Mouse (Mus musculus): ENCODE results near the gene Ankk1.
A peak's percentile ranks its signal among the peaks of the same experiment; 100 is the strongest.

The Ankk1 gene

DNA sequence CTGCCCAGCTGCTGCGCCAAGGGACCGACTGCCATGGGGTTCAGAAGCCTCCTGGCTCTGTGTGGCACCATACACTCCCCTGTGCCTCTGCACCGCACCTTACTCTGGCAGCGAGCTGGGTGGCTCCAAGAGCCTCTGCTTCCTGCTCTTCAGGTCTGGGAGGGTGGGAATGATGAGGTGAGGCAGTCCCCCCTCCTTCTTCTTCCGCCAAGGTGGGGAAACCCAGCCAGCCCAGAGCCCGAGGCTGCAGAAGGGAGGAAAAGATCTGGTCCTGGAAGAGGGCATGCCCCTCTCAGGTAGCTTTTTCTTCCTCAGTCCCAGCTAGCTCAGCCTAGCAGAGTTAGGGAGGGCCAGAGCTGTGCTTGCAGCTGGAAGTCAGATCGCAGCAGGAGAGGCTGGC, at the start of gene Ankk1:
Ankk1 (minus strand) TSS at position 101 of the 400 bp plus-strand sequence.
- DNase-seq (ENCODE audit: low read depth, low spot score) = no peak

DNA sequence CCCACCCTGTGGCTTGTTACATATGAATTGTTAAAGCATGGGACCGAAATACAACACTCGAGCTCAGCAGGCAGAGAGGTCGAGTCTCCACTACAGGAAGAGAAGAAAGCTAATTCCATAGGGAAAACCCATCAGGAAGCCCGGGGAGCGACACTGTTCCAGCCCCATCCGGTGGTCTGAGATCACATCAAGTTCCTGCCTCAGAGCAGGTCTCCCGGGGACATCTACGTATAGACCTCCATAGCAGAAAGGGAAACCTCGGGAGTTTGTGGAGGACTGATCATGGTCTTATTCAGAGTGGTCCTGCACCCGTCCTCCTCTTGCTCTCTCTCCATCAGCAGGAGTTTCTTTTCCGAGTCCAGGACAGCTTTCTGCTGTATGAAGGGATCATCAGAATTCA, 45.3 kb upstream of the Ankk1 start:
- DNase-seq (ENCODE audit: low read depth, low spot score) = no peak

DNA sequence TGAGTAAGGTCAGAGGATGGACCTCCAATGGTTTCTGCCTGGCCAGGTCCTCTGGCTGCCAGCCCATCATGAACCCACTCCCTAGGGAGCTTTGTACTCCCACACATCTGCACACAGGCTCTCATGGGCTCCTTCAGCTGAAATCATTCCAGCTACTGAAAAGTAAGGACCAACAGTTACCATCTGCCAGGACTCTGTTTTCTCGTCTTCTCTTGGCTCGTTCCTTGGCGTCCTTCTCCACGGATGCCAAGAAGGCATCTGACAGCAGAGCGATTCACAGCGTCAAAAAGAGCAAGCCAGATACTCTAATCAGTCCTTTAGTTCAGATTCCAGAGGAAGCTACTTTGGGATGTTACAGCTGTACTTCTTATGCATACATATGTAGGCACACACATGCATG, 44.1 kb upstream of the Ankk1 start:
- DNase-seq (ENCODE audit: low read depth, low spot score) = no peak

DNA sequence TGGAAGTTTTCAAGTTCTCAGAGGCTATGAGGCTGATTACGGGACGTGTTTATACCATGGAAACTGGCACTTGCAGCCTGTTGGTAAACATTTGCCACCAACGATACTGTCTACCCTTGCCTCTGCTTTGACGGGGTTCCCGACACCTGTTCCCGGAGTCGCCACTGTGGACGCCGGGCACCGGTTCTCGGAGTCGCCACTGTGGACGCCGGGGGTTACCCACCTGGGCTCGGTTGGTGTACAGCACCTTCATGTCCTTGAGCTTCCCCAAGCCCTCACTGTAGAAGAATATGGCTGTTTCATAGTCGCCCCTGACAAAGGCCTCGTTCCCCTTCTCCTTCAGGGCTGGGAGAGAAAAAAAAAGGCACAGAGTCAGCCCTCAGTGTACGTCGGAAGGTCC, 43.2 kb upstream of the Ankk1 start:
- DNase-seq (ENCODE audit: low read depth, low spot score) = no peak

DNA sequence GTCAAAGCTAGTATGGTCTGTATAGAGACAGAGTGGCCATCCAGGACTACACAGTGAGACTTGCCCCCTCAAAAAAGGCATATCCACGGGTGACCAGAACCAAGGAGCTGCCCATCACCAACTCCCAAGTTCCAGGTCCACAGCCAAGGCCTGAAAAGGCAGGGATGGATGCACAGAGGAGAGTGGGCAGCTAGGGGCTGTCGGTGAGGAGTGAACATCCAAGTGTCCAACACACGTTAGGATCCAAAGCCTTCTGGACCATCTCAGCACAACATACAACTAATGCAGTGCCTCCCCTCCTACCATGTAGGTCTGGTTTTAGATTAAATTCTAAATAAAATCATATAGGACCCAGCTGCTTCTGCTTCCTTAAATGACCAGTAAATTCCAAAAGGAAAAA, 29.3 kb upstream of the Ankk1 start:
- DNase-seq (ENCODE audit: low read depth, low spot score) = no peak

DNA sequence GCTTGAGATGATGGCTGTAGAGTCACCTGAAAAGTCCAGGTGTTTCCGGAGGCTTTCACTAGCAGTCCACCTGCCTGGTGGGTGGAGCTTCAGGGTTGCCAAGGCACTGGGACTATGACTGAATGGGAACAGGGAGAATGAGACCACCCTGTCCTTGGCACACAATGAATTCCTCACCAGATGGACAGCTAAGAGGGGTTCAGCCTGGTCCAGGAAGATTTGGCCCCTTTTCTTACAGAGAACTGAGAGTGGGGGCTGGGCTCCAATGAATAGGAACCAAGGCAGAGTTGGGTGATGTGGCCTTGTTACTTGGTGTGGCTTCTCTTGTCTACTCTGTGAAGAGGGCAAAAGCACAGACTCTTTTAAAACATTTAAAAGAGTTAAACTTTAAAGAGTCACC, 25.6 kb upstream of the Ankk1 start:
- DNase-seq (ENCODE audit: low read depth, low spot score) = no peak

DNA sequence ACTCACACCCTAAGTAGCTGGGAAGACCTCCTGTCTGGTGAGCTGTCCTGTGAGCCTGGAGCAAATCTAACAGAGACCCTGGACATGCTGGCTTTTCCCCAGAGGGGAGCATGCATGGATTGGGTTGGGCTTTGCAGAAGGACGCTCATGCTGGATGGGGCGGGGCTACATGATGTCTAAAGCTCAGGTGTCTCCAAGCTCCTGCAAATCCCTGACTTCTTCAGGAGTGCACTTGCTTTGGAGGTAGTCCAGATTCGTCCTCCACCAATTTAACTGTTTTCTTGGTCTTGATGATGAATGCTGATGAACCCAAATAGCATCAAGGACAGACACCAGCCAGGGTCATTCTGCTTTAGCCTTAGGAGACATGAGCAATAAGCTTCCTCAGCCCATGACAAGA, 23.7 kb upstream of the Ankk1 start:
- no peak for DNase-seq (ENCODE audit: low read depth, low spot score)

DNA sequence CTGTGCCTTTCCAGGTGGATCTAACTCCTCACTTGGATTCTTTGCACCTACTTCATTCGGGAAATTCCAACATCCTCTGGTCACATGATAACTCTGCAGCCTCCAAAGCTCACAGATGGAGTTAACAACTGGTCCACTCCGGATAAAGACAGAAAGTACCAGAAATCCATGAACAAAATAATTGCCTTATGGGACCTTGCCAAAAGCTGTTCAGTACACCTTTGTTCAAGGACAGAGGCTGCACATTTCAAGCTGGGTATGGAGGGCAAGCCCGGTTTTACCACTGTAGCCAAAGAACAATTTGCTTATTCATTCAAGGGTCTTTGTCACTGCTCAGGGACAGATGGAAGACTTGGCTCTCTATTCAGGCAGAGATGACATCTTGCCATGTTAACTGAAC, 15.8 kb upstream of the Ankk1 start:
- DNase-seq (ENCODE audit: low read depth, low spot score) = no peak

DNA sequence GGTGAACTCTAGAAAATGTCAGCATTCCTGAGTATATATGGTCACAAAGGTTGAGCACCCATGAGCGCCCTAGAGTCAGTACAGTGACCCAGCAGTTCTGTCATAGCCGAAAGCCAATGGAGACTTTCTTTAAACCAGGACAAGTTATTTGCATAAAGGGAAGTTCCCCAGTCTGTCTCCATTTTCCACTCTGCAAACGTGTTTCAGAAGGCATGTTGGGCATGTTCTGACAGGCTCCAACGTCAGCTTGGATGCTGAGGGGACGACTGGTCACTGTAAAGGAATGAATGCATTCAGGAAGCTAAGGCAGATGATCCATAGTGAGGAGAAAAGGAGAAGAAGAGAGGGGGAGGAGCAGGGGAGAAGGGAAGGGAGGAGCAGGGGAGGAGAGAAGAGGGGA, 657 bp upstream of the Ankk1 start:
- no peak for DNase-seq (ENCODE audit: low read depth, low spot score)

DNA sequence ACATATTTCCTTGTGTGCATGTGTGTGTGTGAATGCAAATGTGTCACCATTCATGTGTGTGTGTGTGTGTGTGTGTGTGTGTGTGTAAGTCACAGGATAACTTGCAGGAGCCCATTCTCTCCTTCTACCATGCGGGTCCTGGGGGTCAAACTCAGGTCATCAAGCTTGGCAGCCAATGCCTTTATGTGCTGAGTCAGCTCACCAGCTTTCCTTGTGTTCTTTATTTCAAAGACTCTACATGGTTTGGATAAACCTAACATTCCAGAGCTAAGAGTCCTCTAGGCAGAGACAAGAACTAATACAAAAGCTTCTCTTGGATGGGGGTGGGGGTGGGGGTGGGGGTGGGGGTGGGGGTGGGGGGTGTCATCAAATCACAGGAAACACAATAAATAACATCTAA, 1.2 kb downstream of the Ankk1 start:
- DNase-seq (ENCODE audit: low read depth, low spot score) = no peak

DNA sequence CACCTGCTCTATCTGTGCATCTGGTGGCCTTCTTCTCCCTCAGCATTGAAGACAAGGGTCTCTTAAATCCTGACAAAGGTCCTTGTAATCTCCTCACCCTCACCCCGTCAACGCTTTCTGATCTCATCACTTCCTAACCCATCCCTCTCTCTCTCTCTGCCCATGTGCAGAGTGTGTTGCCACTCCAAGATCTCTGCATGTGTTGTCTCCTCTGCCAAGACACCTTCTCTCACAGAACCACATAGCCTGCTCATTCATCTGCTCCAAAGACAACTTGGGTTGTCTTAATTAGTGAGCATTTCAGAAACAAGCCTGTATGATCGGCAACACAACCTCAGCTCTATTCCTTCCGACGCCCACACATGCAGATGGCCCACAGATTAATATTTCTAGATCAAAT, 3.0 kb downstream of the Ankk1 start:
- DNase-seq (ENCODE audit: low read depth, low spot score) = no peak

DNA sequence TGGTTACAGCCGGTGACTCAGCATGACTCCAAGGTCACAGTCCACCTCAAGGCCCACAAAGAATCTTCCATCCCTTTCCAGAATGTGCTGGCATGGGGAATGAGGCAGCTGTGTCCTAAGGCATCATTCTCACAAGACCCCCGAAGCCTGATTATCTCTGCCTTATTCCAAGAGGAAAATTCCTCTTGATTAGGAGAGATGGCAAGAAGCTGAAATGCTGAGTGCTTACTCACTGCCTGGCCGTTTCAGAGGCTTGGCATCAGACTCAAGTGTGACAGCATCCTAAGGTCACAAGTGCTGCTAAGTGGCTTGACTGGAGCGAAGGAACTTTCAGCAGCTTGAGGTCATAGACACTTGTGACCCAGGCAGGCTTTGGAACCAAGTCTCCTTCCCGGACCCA, 16.2 kb downstream of the Ankk1 start:
- no peak for DNase-seq (ENCODE audit: low read depth, low spot score)

DNA sequence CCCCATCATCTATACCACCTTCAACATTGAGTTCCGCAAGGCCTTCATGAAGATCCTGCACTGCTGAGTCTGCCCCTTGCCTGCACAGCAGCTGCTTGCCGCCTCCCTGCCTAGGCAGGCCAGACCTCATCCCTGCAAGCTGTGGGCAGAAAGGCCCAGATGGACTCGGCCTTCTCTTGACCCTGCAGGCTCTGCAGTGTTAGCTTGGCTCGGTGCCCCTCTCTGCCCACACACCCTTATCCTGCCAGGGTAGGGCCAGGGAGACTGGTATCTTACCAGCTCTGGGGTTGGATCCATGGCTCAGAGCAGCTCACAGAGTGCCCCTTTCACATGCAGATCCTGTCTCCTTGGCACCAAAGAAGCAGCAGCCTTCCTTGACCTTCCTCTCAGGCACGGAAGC, 19.8 kb downstream of the Ankk1 start:
- DNase-seq (ENCODE audit: low read depth, low spot score) = no peak

DNA sequence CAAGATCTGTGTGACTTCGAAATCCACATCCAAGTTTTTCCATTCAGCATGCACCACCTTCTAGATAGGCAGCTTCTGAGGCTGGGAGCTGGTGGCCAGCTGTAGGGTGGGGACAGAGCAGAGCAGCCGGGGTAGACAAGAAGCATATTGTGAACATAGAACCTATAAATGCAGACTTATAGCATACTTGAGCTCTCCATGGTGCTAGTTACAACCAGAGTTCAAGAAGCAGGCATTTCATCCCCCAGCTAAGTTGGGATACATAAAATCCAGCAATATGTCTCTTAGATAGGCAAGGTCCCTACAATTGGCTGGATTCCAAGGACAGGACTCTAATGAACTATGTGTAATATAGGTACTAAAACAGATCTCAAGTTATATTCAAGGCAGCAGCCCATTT, 23.1 kb downstream of the Ankk1 start:
- DNase-seq (ENCODE audit: low read depth, low spot score) = no peak

DNA sequence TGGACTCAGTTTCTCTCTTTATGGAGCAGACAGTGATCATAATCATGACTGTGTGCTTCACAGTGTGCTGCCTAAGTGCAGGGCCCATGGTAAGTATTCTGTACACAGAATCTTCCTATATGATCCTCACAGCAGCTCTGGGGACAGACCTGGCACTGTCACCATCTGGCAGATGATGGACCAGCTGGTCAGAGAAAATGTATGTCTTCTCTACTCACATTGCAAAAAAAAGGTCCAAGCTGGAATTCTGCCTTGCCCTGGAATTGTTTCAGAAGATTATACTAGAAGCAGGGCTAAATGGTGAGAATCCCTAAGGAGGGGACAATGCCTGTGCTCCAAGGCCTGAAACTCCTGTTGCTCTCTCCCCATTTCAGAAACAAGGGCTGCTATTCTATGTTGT, 30.8 kb downstream of the Ankk1 start:
- no peak for DNase-seq (ENCODE audit: low read depth, low spot score)

DNA sequence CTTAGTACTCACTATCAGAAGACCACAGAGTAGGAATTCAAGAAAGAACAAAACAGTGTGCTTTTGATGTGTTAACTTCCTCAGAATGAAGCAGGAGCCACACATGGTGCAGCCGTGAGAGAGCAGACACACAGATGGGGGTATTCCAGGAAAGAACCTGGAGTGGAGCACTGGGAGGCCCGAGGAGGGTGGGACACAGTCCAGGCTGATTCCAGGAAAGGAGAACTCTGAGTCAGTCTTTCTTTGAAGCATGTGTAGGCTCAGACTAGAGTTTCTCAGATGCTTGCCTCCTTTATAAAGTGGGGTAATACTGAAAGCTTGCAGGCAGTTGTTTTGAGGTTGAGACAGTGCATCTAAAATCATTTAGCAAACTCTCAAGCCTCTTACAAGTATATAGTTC, 34.6 kb downstream of the Ankk1 start:
- no peak for DNase-seq (ENCODE audit: low read depth, low spot score)

DNA sequence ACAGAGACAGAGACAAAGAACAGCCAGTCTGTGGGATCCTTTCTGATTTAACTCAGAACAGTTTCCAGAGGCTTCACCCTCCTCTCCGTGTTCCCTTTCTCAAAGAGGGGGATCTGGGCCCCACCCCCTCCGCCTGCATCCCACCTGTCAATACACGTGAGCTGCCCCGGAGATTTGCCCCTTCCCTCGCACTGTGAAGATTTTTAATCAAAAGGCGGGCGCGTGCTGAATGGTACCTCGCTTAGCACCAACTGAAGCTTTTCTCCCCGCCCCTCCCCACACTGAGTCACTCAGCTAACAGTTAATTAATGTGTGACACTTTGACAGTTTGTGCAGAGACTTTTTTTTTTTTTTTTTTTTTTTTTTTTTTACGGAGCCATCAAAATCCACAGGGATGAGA, 40.7 kb downstream of the Ankk1 start:
- DNase-seq (ENCODE audit: low read depth, low spot score) = no peak

DNA sequence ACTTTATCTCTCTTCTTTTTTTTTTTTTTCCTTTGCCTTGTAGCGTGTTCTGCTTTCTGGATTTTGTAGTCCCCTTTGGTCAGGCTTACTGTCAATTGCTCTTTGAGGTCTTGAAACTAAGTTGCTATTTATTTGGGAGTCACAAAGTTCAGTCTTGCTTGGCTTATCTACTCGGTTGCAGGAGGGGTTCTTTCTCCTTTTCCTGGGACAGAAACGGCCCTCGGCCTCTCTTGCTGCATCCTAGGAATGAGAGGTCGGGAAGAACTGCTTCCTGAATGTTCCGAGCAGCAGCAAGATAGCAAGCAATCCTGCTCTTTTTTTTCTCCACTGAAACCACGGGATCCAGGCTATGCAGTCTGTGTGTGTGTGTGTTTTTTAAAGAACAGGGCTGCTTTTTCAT, 41.5 kb downstream of the Ankk1 start:
- no peak for DNase-seq (ENCODE audit: low read depth, low spot score)

DNA sequence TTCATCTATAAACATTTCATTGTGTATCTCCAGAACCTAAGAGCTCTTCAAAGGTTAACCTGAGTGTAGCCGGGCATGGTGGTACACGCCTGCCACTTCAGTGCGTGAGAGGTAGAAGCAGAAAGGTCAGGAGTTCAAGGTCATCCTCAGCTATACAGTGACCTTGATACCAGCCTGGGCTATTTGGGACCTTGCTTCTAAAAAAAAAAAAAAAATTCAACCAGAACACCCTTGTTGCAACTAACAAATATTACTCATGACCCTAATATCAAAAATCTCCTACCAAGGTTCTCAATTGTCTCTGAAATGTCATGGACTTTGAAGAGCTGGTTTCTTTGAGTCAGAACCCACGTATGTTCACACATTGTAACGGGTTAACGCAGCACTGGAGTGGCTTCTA, 42.0 kb downstream of the Ankk1 start:
- peak; percentile 44 for DNase-seq (ENCODE audit: low read depth, low spot score)

DNA sequence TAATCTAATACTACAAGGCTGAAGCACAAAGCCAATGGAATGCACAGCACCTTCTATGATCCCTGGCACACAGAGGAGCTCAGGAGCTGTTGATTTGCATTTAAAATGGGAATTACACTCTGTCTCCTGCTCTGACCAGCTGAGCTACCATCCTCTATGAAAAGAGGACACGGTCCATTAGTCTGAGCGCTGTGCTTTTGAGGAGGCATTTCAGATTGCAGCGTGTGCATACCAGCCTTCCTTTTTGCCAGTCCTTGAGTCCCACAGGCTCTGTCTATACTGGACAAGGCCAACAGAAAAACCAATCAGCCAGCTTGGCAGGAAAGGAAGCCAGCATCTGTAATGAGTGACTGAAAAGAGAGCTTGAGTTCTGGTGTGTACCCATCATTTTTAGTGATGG, 42.8 kb downstream of the Ankk1 start:
- DNase-seq (ENCODE audit: low read depth, low spot score) = no peak

DNA sequence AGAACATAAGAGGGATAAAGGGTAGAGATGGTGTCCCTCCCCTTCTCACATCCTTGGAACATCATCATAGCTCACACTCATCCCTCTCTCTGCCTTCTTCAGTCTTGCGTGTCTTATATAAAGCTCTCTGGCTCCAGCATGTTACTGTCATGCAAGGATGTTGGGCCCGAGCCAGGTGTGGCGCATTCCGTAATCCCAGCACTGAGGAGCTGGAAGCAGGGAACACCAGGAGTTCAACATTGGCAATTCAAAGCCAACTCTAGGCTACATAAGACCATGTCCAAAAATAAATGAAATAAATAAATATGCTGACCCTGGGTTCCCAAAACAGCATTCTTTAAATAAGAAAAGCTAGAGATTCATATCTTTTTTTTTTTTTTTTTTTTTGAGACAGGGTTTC, 46.9 kb downstream of the Ankk1 start:
- DNase-seq (ENCODE audit: low read depth, low spot score) = no peak

DNA sequence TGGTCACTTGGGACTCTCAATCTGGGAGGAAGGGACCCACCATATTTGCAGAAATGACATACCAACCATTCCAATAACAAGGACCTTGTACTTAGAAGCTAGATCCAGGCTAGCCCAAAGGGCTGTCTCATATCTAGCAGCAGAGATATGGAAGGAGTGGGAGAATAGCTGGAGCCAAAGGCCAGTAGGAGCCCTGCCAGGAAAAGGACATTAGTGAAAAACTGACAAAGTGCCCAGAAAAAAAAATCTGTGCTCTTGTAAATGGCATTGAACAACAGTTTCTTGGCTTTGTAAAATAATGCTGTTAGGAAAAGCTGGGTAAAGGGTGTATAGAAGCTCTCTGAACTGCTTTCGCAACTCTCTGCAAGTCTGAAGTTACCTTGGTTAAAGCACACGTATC, 52.9 kb downstream of the Ankk1 start:
- DNase-seq (ENCODE audit: low read depth, low spot score) = no peak

DNA sequence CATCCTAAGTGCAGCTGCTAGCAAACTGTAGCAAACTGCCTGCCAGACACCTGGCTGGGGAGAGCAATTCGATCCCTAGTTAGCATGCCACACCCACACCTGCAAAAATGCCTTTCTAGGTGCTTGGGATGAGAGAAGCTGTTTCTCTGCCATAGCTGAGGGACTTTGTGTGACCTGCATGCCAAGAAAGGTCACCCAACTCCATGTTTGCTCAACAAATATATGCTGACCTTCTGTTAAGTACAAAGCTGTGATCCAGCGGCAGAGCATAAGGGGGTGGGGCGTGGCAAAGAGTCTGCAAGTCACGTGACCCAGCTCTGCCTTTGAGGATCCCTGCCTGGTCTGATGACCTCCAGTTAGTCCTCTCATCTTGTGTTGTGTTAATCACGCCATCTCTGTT, 61.1 kb downstream of the Ankk1 start:
- DNase-seq (ENCODE audit: low read depth, low spot score) = peak; percentile 94
